Mouse (Mus musculus) embryo, embryonic 11 days (tissue): ENCODE measurements at regions not wholly inside any gene's neighbourhood (a gene's known extent, or its start where the extent isn't known, plus 50 kb on each side); places are given as distances from the start of the nearest gene placed in this dataset.

Source experiments
- DNase-seq: peaks from one replicate; pipeline ENCODE4 v3.0.0-alpha.2; 2015

DNA sequence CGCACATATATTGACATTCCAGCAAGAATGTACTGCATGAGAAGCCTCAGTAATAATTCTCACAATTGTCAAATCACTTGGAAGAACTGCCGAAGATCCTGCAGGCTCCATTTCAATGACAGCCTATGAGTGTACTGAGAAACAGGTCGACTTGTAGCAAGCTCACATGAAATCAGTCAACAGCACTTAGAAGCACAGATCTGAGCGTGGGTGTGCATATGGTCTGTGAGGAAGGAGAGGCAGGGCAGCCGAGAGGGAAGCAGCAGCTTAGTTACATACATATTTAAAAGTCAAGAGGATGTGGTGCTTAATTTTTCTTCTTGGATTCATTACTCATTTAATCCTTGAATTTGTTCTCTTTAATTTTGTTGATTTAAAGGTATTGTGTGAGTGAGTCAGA, 967.4 kb upstream of the Epha7 start:
- DNase-seq, result no peak

DNA sequence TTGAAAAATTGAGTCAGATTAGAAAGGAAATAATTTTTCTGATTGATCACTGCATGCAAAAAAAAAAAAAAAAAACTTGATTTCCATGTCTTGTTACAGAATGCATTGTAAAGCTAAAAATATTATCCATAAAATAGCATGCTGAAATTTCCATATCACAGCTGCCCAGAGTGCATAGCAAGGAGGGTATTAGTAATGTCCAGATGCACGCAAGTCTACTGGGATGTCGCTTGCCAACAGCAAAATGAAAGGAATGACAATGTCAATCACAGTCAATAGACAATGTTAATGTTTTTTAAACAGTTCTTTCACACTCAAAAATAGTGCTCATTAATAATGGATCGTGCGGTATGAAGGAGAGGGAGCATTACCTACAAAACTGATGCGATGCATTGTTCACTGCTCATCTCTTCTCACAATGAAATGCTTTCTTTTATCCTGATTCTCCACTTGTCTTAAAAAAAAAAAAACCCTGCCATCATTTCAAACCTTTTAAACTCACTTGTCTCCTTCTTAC, 966.8 kb upstream of the Epha7 start:
- DNase-seq, result no peak

DNA sequence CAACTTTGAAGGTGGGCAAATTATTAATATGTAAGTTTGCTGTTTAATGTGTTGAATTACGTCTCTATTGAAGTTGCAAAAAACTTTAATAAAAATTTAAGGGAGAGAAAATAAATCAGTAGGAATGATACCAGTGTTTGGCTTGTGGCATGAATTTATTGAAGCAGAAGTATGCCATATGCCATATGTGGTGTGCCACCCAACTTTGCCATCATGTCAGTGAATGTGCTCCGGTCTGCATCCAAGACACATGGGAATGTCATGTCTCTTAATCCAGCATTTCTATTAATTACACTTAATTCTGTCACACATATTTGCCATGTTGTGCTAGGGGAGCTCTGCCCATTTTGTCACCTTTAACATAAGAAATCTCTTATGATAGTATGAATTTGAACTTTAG, 956.8 kb upstream of the Epha7 start:
- DNase-seq, result no peak

DNA sequence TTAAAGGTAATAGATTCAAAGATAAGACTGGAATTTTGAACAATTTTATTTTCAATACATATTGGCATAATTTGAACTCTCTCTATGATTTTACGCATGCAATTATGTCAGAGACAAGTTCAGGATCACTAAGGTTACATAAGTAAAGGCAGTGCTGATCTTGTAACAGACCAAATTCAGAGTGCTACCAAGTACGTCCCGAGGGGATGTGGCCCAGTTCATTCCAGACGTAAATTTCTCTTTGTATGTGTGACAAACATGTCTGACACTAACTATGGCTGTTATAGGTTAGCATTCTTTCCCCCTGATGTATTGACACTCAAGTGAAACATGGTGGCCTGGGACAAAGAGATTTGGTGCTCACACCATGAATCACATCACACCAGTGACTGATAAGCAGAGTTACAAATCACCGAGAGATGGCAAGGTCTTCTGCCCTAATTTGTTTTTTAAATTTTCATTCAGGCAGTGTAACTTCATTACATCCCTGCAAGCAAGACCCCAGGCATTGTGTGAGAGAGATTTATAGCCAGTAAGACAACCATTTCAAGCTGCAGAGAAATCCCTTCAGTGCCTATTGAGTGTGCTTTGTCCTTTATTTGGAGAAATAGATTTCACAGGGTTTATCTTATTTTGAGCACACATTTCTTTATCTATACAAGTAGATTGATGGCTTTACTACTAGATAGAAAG, 925.5 kb upstream of the Epha7 start:
- peak; percentile 26 for DNase-seq

DNA sequence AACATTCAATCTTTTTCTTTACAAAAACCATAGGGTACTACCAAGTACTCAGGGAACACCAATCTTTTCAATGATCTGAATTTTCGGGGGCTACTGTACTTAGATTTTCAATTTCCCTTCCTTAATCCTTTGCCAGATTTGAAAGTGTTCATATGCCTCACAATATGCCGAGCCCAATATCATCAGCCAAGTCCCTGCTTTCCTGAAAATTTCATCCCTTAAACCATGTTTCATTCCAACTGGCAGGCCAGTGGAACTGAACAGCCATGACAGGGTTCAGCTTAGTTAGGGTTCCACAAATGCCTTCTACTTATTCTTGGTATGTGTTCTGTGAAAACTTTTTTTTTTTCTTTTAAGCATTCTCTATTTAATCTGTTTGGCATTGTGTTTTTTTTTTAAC, 916.5 kb upstream of the Epha7 start:
- no peak for DNase-seq

DNA sequence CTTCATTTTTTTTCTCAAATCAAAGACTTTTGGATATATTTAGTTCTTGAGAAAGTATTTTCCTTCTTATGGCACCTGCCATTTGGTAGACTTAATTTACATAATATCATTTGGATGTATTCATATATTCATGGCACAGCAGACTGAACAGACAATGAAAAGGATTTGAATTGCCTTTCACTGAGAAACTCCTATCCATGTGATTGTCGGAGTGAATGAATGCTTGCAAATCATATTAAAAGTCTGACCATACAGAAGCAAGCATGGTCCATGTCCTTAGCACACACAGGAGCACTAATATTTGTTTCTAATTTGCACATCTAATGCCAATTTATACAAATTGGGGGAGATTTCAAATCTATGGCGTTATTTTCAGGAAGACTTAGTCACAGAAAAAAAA, 867.6 kb upstream of the Epha7 start:
- no peak for DNase-seq

DNA sequence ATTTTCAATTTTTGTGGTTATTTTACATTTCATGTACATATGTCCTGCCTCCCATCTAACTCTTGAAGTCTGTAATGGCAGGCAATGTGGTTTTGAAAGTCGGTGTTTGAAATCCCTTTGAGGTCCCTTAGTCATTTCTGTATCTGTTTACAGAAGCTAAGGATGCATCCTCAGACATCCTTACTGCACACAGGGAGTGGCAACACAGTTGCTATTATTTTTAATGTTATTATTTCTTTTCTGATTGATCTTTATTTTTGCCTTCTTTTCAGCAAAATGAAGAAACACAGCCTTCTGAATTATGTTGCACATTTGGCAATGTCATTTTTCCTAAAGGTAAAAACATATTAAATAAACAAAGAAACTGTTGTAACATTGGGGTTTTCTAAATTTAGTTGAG, 867.2 kb upstream of the Epha7 start:
- DNase-seq, result no peak

DNA sequence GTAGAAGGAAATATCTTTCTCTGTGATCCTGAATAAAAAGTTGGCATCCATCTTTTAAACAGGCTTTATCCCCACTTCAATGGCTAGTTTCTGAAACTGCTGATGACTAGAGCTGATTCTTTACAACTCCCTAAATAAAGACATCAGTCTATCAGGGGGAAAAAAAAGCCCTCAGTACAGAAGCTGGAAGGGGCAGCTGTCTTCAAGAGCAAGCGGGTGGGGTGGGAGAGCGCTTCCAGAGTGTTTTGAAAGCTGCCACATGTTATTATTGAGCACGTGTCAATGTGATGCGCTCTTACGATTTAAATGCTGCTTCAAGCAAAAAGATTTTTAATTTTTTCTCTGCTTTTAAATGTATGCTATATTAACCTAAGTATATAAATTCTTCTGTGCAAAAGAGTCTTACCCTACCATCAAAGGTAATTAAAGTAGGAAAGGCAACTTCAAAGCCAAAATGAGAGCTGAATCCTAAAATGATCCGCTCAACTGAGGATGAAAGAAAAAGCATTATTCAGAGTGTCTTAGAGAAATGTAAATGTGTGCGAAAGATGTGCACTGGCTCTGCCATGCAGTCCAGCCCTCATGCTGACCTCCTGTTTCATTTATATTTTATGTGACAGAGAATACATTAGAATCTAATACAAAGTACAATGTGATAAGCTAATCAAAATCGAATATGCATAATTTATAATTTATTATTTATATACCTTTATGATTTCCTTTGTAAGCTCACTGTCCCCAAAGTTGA, 862.8 kb upstream of the Epha7 start:
- DNase-seq, result peak; percentile 22

DNA sequence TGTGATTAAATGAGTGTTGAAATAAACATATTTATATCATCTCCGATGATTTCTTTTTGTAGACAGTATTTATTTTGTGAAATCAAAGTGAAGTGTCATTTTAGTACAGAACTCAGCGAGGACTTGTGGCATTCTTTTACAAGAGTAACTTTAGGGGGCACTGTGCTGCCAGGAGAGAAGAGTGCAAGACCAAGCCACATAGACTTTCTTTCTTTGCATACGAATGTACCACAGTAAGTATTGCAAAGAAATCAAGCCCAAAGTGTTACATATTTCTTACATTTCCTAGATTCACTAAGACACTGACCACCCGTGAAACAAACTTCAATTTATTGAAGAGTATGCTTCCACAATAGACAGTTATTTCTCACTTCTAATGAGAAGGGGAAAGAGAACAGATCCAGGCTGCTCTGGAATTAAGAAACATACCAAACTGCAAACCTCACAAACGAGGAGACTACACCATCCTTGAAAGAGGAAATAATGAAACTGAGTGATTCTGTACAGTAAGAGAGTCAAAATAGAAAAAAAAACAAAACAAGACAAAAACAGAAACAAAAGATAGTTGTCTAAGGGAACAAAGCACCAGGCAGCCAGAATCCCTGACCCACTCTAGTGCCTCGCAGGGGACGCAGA, 847.8 kb upstream of the Epha7 start:
- DNase-seq, result peak; percentile 76

DNA sequence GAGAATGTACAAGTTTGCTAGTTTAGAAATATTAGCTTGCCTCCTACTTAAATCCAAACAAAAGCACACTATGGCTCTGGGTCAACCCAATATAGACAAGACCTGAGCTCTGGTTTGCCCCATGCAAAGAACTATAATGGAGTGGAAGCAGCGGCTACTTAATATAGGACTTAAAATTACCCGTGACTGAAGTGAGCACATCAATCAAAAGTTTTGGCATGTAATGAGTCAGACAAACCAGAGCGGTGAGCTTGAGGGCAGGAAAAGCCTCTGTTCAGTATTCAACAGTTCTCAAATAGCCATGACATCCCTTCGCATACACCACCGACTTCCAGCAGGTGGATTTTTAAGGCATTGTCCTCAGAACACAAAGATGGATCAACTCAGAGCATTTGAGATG, 842.4 kb upstream of the Epha7 start:
- peak; percentile 52 for DNase-seq

DNA sequence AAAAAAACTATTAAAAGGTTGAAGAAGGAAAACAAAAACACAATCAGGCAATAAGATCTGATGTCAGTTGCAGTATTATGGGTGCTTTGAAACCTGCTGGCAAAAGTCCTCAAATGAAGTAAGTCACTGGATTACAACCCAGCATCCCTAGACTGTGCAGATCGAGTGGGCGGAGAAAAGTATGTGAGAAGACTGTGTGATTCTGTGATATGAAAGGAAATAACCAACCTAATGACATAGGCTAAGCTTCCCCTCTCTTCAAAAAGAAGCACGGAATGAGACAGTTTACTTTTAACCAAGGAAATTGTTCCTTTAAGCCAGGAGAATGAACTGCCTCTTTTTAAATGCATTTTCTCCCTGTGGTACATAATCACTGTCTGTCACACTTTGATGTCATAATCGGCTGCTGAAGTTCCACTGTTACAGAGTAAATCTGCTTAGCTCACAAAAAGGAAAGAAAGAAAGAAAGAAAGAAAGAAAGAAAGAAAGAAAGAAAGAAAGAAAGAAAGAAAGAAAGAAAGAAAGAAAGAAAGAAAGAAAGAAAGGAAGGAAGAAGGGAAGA, 833.6 kb upstream of the Epha7 start:
- DNase-seq, result no peak

DNA sequence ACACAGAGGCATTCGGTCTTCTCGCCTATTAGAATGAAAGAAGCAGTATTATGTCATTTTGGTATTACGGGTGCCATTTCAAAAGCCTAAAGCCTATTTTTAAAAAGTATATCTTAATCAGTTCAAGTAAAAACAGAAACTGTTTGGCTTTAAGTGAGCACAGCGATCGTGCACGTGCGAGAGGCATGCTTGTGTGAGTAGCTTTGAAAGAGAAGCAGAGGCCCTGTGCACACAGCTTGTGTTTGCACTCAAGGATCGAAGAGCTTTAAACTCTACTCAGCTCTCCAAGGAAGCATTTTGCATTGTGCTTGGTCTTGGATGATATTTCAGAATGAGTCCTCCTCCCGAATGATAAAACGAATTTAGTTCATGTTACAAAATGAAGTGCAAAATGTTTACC, 833.1 kb upstream of the Epha7 start:
- DNase-seq, result no peak

DNA sequence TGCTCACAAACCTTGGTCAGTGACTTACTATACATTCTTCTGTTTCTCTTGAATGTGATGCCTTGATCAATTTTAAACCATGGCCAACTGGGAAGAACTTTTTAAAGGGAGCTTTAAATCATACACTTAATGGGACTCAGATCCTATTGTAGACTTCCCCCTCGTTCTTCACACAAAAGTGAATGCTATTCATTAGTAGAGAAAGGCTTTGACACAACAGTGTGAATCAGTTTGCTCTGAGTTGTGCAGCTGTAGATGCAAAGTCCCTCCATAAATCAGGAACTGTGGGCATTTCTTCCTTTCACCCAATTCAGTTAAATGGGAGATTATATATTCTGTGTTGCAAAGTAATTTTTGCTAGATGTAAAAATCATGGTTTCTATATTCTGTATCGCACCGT, 831.6 kb upstream of the Epha7 start:
- DNase-seq, result no peak

DNA sequence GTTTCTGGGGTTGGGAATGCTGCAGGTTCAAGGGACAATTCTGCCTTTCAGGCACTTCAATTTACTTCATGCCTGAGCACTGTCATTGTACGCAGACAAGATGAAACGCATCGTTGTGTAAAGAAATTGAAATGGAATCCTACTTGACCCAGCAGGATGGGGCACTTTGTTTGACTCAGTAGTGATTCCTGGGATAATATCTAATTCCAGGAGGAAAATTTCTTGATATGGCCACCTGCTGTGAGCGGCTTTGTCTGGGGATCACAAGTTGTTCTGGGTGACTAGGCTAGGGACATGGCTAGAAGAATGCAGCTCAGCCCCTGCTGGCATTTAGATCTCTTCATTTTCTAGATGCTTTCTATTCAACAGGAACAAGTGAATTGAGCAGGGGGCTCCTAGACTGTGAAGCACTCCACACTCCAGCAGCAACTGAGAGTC, 824.9 kb upstream of the Epha7 start:
- peak; percentile 59 for DNase-seq

DNA sequence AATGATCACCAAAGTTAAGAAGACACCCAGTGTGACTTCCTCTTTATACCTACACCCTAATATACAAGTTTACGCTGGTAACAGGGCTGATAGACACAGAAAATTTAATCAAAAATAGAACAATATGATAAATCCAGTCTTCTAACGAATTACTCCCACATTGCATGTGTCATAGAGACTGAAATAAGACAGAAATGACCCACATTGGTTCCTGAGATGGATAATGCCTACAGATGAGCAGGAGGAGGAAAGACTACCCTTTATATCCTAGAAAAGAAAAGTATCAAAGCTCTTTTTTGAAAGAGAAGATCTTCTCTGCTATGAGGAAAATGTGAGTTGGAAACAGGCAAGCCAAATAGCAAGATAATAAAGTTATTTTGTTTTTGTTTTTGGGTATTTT, 818.5 kb upstream of the Epha7 start:
- no peak for DNase-seq

DNA sequence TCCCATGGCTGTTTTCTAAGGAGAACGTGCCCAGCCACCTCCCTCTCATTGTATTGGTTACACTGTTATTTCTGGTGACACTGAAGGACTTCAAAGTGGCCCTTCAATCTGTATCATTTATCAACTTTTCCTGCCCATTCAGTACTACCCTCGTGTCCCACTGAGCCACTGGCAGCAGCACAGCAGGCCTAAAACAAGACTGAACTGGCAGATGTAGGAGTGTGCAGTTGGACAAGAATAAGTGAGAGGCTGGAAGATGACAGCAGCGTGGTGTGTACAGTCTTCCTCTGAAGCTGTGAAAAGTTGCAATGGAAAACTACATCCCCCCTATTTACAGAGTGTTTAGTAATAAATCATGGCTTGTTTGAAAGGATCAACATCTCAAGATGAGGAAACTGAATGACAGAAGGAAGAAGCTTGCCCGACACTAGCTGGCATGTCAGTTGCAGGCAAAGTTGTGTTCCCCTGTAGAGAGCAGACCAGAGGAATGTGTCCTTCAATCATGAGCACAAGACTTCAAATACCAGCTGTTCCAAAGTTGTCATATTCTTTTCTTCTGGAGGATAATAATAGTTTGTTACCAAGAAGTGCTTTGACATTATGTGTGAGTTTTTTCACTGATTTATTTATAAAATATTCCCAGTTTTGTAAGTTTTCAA, 811.0 kb upstream of the Epha7 start:
- no peak for DNase-seq
